Mouse (Mus musculus) bone marrow macrophage, adult 2 months (primary cell): Measurements from ENCODE around the gene Sf3b6. TPM values are rescaled to one million over a fixed set of nuclear protein-coding genes. Genes with fewer than 3 reads are reported as not detected.
"Not testable (repeated sequence)": the region's sequence is repeated elsewhere in the genome, so short reads cannot be mapped to it uniquely, and the experiment has no call there.

Source experiments
- H3K27ac ChIP-seq: 2 replicates; pipeline ENCODE4 v1.5.1; 2012; ENCODE audit warnings: low read depth, low read length; ENCODE audit not compliant: insufficient read depth
- H3K4me1 ChIP-seq: 2 replicates; pipeline ENCODE4 v1.6.1; 2012; ENCODE audit warnings: low read length; ENCODE audit not compliant: control insufficient read depth, insufficient read depth
- H3K4me3 ChIP-seq: 2 replicates; pipeline ENCODE4 v1.5.1; 2012; ENCODE audit warnings: mild to moderate bottlenecking, low read length, moderate library complexity; ENCODE audit not compliant: insufficient read depth
- CTCF ChIP-seq: IDR thresholded peaks from 2 replicates; pipeline ENCODE4 v1.5.1; 2012; ENCODE audit warnings: low read depth, mild to moderate bottlenecking, low read length, moderate library complexity
- POLR2A ChIP-seq: IDR thresholded peaks from 2 replicates; pipeline ENCODE4 v1.6.1; 2012; ENCODE audit warnings: mild to moderate bottlenecking, low read depth, low read length, borderline replicate concordance
- polyA plus RNA-seq: library from polyadenylated mRNA; stranded (reverse); fragments of >200 nt; gene quantifications from 2 replicates; pipeline ENCODE4 v1.2.4, GENCODE M21; 2012; ENCODE audit not compliant: missing spikeins, insufficient read depth, insufficient read length

Gene Sf3b6
- polyA plus RNA-seq, 1 experiment: 178 TPM

GRCm38 (mm10) chr12:4784466-4784865 lies 32.9 kb upstream of the Sf3b6 start:
- H3K27ac ChIP-seq: no peak overlapping the region
- TF ChIP-seq CTCF: no peak
- no peak for TF ChIP-seq POLR2A
- H3K4me1 ChIP-seq: no peaks in the 10 kb centered on the region
- H3K4me3 ChIP-seq: no peak overlapping the region

- not testable (repeated sequence) for H3K4me3 ChIP-seq, H3K27ac ChIP-seq, H3K4me1 ChIP-seq
Measured at GRCm38 (mm10) chr12:4788128-4788527, 29.2 kb upstream of the Sf3b6 start.

GRCm38 (mm10) chr12:4793718-4794117 lies 23.6 kb upstream of the Sf3b6 start:
- no peak overlapping the region for H3K27ac ChIP-seq
- H3K4me3 ChIP-seq: no peak overlapping the region
- TF ChIP-seq POLR2A: no peak
- TF ChIP-seq CTCF: no peak
- H3K4me1 ChIP-seq: no peaks in the 10 kb centered on the region

GRCm38 (mm10) chr12:4797471-4797870 lies 19.9 kb upstream of the Sf3b6 start:
- H3K4me3 ChIP-seq, H3K4me1 ChIP-seq, H3K27ac ChIP-seq: not testable (repeated sequence)

- Histone ChIP-seq H3K27ac (no peak overlapping the region), H3K4me1 (peaks cover 3% of the 10 kb centered on the region; the same call in 1 of the 2 replicates), H3K4me3 (no peak overlapping the region)
- TF ChIP-seq POLR2A: no peak
- no peak for TF ChIP-seq CTCF
Measured at GRCm38 (mm10) chr12:4811036-4811435, 6.3 kb upstream of the Sf3b6 start.

GRCm38 (mm10) chr12:4811705-4812104 lies 5.6 kb upstream of the Sf3b6 start:
- TF ChIP-seq POLR2A: no peak
- TF ChIP-seq CTCF: no peak
- no peak overlapping the region for H3K4me3 ChIP-seq
- H3K27ac ChIP-seq: no peak overlapping the region
- H3K4me1 ChIP-seq: peaks cover 6% of the 10 kb centered on the region; the same call in 1 of the 2 replicates

- peaks cover 9% of the 10 kb centered on the region for H3K4me1 ChIP-seq
- no peak overlapping the region for H3K4me3 ChIP-seq
- TF ChIP-seq CTCF (no peak), POLR2A (no peak)
- no peak overlapping the region for H3K27ac ChIP-seq
Measured at GRCm38 (mm10) chr12:4813636-4814035, 3.7 kb upstream of the Sf3b6 start.

- no peak for TF ChIP-seq CTCF
- TF ChIP-seq POLR2A: no peak
Measured at GRCm38 (mm10) chr12:4816680-4817360, 524 bp upstream of the Sf3b6 start.

GRCm38 (mm10) chr12:4827256-4827655 lies 9.9 kb downstream of the Sf3b6 start:
- H3K4me1 ChIP-seq: no peaks in the 10 kb centered on the region
- H3K27ac ChIP-seq: no peak overlapping the region
- no peak for TF ChIP-seq POLR2A
- TF ChIP-seq CTCF: no peak
- H3K4me3 ChIP-seq: no peak overlapping the region

More at GRCm38 (mm10) chr12:4816680-4817360, 524 bp upstream of the Sf3b6 start:
- Histone ChIP-seq H3K4me3 (peak overlapping the region; percentile 94), H3K27ac (peak overlapping the region; percentile 69), H3K4me1 (peaks cover 15% of the 10 kb centered on the region)

- TF ChIP-seq CTCF (no peak), POLR2A (no peak)
- Histone ChIP-seq H3K27ac (no peak overlapping the region), H3K4me1 (peaks cover 15% of the 10 kb centered on the region), H3K4me3 (no peak overlapping the region)
Measured at GRCm38 (mm10) chr12:4836959-4837358, 19.6 kb downstream of the Sf3b6 start.

GRCm38 (mm10) chr12:4840010-4840409 lies 22.7 kb downstream of the Sf3b6 start:
- TF ChIP-seq POLR2A: no peak
- TF ChIP-seq CTCF: no peak
- peak overlapping the region; percentile 54 for H3K27ac ChIP-seq
- H3K4me1 ChIP-seq: peaks cover 19% of the 10 kb centered on the region
- H3K4me3 ChIP-seq: peak overlapping the region; percentile 83
